Mouse (Mus musculus): ENCODE data around the gene Spn.

DNA sequence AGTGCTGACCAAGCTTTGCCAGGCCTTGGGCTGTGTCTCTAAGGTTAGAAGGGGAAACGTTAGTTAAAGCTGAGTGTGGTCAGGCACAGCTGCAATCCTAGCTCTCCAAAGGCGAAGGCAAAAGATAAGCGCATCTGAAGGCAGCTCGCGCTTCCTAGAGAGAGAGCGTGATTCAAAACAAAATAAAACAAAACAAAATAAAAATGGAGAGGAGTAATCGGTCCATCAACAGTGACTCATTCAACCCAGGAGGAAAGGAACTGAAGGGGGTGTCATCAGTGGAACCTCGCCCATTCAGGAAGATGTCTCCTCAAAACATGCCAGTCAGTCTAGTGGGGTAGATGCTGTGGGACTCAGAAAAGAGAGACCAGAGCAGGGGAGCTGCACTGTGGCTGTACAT is 55.4 kb downstream of the Spn start:
- TF ChIP-seq CTCF (conservative IDR thresholded peaks at IDR 0.05; ENCODE audit: low read length) (no peak), NANOG (IDR thresholded peaks at IDR 0.05; ENCODE audit: borderline replicate concordance, low read length) (no peak), POU5F1 (IDR thresholded peaks at IDR 0.05; ENCODE audit: borderline replicate concordance, low read length) (no peak)

All from E14TG2a.4 (cell line).